ENCODE assay signal across 7 mouse cellular contexts in the genomic region with DNA sequence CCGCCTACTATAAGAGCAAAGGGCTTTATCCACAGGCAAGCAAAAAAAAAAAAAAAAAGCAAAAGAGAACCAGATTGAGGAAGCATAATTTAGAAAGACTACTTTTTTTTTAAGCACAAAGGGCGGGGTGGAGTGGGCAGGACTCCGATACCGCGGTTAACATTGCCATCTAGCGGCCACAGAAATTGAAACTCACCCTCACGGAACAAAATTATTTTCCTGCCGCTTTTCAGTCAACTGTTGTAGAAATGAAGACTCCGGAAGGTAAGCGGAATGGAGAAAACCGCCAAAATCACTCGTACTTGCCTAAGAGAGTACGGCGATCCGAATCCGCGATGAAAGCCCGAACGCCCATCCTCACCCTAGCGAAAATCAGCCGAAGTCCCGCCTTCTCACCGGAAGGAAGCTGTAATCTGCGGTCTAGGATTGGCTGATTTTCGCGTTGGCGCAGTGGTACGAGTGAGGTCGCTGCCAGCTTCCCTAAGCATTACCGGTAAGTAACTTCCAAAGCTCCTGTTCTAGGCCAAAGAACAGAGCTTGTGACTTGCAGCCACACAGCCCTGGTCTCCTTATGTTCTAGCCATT. TPM values are rescaled to one million over a fixed set of nuclear protein-coding genes. Genes with fewer than 3 reads are reported as not detected.
DNase-seq lines count a peak whose midpoint lies in the region; ATAC-seq lines count a peak whose summit lies in the region.

A gene (minus strand): TSS at position 389 of the 585 bp plus-strand sequence.

- H3K9me3 ChIP-seq in embryonic facial prominence, embryonic 11.5 days (replicated peaks; ENCODE audit: control insufficient read depth, low read length), result no peaks in the 10 kb centered on the region
- H3K9me3 ChIP-seq in limb, embryonic 11.5 days (ENCODE audit: control insufficient read depth, low read length), result no peaks in the 10 kb centered on the region
- H3K9me3 ChIP-seq in midbrain, embryonic 14.5 days (ENCODE audit: control insufficient read depth, low read length), result no peaks in the 10 kb centered on the region

- H3K4me1 ChIP-seq in embryonic facial prominence, embryonic 11.5 days (ENCODE audit: control insufficient read depth, insufficient read depth, low read length), result no peaks in the 10 kb centered on the region
- no peaks in the 10 kb centered on the region for H3K4me1 ChIP-seq in limb, embryonic 11.5 days (ENCODE audit: control insufficient read depth, insufficient read depth, low read length)
- H3K4me1 ChIP-seq in midbrain, embryonic 14.5 days (ENCODE audit: control insufficient read depth, insufficient read depth, low read length), result no peaks in the 10 kb centered on the region

- H3K9ac ChIP-seq in embryonic facial prominence, embryonic 11.5 days (replicated peaks; ENCODE audit: low read length), result peak within 1 kb of the TSS; percentile 42
- peak within 1 kb of the TSS; percentile 40; the same call in 1 of the 2 replicates for H3K9ac ChIP-seq in limb, embryonic 11.5 days (ENCODE audit: low read length)
- H3K9ac ChIP-seq in midbrain, embryonic 14.5 days (replicated peaks; ENCODE audit: low read length), result peak within 1 kb of the TSS; percentile 51; the same call in 1 of the 2 replicates

- H3K27ac ChIP-seq in embryonic facial prominence, embryonic 11.5 days (replicated peaks; ENCODE audit: low read depth, low read length), result no peak within 1 kb of the TSS
- H3K27ac ChIP-seq in limb, embryonic 11.5 days (replicated peaks; ENCODE audit: low read depth, low read length), result no peak within 1 kb of the TSS
- peak within 1 kb of the TSS; percentile 85 for H3K27ac ChIP-seq in midbrain, embryonic 14.5 days (replicated peaks; ENCODE audit: low read depth, low read length)

- H3K36me3 ChIP-seq in embryonic facial prominence, embryonic 11.5 days (replicated peaks; ENCODE audit: control insufficient read depth, insufficient read depth, low read depth, low read length), result no peaks in the 10 kb centered on the region
- H3K36me3 ChIP-seq in limb, embryonic 11.5 days (ENCODE audit: control insufficient read depth, insufficient read depth, low read length), result no peaks in the 10 kb centered on the region
- no peaks in the 10 kb centered on the region for H3K36me3 ChIP-seq in midbrain, embryonic 14.5 days (ENCODE audit: control insufficient read depth, insufficient read depth, low read length)

- peak; percentile 91 for DNase-seq in adrenal gland, postnatal 14 days
- peak; percentile 90 for DNase-seq in embryonic facial prominence, embryonic 11.5 days (ENCODE audit: low spot score)
- DNase-seq in heart, adult 11 months, result peak; percentile 99
- peak; percentile 93 for DNase-seq in kidney, adult 18-20 months
- peak; percentile 85 for DNase-seq in limb, embryonic 11.5 days (ENCODE audit: low spot score)
- peak; percentile 93 for DNase-seq in midbrain, embryonic 14.5 days
- peak; percentile 67 to 76 for DNase-seq in spleen, adult 18-20 months

- H3K4me2 ChIP-seq in embryonic facial prominence, embryonic 11.5 days (ENCODE audit: low read depth, low read length), result peak within 1 kb of the TSS; percentile 16
- H3K4me2 ChIP-seq in limb, embryonic 11.5 days (ENCODE audit: low read depth, severe bottlenecking), result peak within 1 kb of the TSS; percentile 32
- peak within 1 kb of the TSS; percentile 45 for H3K4me2 ChIP-seq in midbrain, embryonic 14.5 days (ENCODE audit: low read length)

- H3K4me3 ChIP-seq in embryonic facial prominence, embryonic 11.5 days (ENCODE audit: low read depth, low read length), result peak within 1 kb of the TSS; percentile 34
- H3K4me3 ChIP-seq in limb, embryonic 11.5 days (ENCODE audit: low read depth, low read length), result peak within 1 kb of the TSS; percentile 32
- H3K4me3 ChIP-seq in midbrain, embryonic 14.5 days (replicated peaks; ENCODE audit: low read depth, low read length), result peak within 1 kb of the TSS; percentile 41

- WGBS in embryonic facial prominence, embryonic 11.5 days, result 1% methylated on average over 30 of the region's 30 CpGs
- under 1% methylated on average over 30 of the region's 30 CpGs for WGBS in limb, embryonic 11.5 days
- WGBS in midbrain, embryonic 14.5 days, result 5% methylated on average over 30 of the region's 30 CpGs

- no peaks in the 10 kb centered on the region for H3K27me3 ChIP-seq in embryonic facial prominence, embryonic 11.5 days (ENCODE audit: control insufficient read depth, insufficient read depth, low read length)
- no peaks in the 10 kb centered on the region for H3K27me3 ChIP-seq in limb, embryonic 11.5 days (ENCODE audit: control insufficient read depth, insufficient read depth, low read length)
- no peaks in the 10 kb centered on the region for H3K27me3 ChIP-seq in midbrain, embryonic 14.5 days (ENCODE audit: control insufficient read depth, insufficient read depth, low read length)

- peak; percentile 87 for ATAC-seq in embryonic facial prominence, embryonic 11.5 days (replicated peaks; ENCODE audit: insufficient number of reproducible peaks, low FRiP score, low TSS enrichment, low read depth)
- peak; percentile 98 for ATAC-seq in limb, embryonic 11.5 days (ENCODE audit: insufficient number of reproducible peaks, low FRiP score, low TSS enrichment, low read depth)
- ATAC-seq in midbrain, embryonic 14.5 days (ENCODE audit: low FRiP score, low TSS enrichment), result peak; percentile 97

RNA-seq across cellular contexts. Expression of the gene that starts here (rescaled TPM):
- 20.5 and 24.2 TPM in 2 replicates for total RNA-seq in adrenal gland, postnatal 14 days (2021)
- 43.1 and 48.5 TPM in 2 replicates for polyA plus RNA-seq in embryonic facial prominence, embryonic 11.5 days (2014; fragmentation: Nextera tagmentation; extraction: Ambion mirVana)
- polyA plus RNA-seq in limb, embryonic 11.5 days (2014; fragmentation: Nextera tagmentation; extraction: Ambion mirVana), result 40.3 and 42.9 TPM in 2 replicates
- 75.1 and 82.5 TPM in 2 replicates for polyA plus RNA-seq in midbrain, embryonic 14.5 days (2014; fragmentation: Nextera tagmentation; extraction: Ambion mirVana)
